Mouse (Mus musculus): ENCODE data around the gene Btbd9. TPM values are rescaled to one million over a fixed set of nuclear protein-coding genes. Genes with fewer than 3 reads are reported as not detected.

Btbd9 gene
- polyA plus RNA-seq, 1 experiment from 2014 or later, result 76.1 TPM

- no peaks in the 10 kb centered on the region for H3K36me3 ChIP-seq
- ATAC-seq (ENCODE audit: low FRiP score, low read depth), result no peak
- 28% methylated on average over 5 of the region's 5 CpGs for WGBS
- H3K9ac ChIP-seq, result no peak overlapping the region
- no peaks in the 10 kb centered on the region for H3K9me3 ChIP-seq
- no peak overlapping the region for H3K27ac ChIP-seq
- no peak overlapping the region for H3K4me3 ChIP-seq
- no peak overlapping the region for H3K4me2 ChIP-seq (replicated peaks)
- H3K27me3 ChIP-seq, result no peaks in the 10 kb centered on the region
- peaks cover 36% of the 10 kb centered on the region for H3K4me1 ChIP-seq
Observed at GRCm38 (mm10) chr17:30359392-30359791, 216.9 kb downstream of the Btbd9 start.

GRCm38 (mm10) chr17:30355431-30355830, 220.9 kb downstream of the Btbd9 start:
- no peak overlapping the region for H3K27ac ChIP-seq
- no peaks in the 10 kb centered on the region for H3K9me3 ChIP-seq
- H3K27me3 ChIP-seq, result no peaks in the 10 kb centered on the region
- no peaks in the 10 kb centered on the region for H3K36me3 ChIP-seq
- peaks cover 25% of the 10 kb centered on the region for H3K4me1 ChIP-seq
- ATAC-seq (ENCODE audit: low FRiP score, low read depth), result no peak
- H3K4me3 ChIP-seq, result no peak overlapping the region
- WGBS, result 89% methylated on average over 1 of the region's 1 CpGs
- H3K9ac ChIP-seq, result no peak overlapping the region
- H3K4me2 ChIP-seq (replicated peaks), result no peak overlapping the region

- Histone ChIP-seq H3K4me1 (peaks cover 18% of the 10 kb centered on the region), H3K4me2 (replicated peaks) (no peak overlapping the region), H3K4me3 (no peak overlapping the region), H3K27ac (no peak overlapping the region), H3K9me3 (no peaks in the 10 kb centered on the region), H3K27me3 (no peaks in the 10 kb centered on the region), H3K36me3 (no peaks in the 10 kb centered on the region), H3K9ac (no peak overlapping the region)
- ATAC-seq (ENCODE audit: low FRiP score, low read depth), result no peak
- WGBS, result 50% methylated on average over 5 of the region's 5 CpGs
Observed at GRCm38 (mm10) chr17:30354381-30354780, 221.9 kb downstream of the Btbd9 start.

- 70% methylated on average over 2 of the region's 2 CpGs for WGBS
- H3K9ac ChIP-seq, result no peak overlapping the region
- ATAC-seq (ENCODE audit: low FRiP score, low read depth), result no peak
- no peak overlapping the region for H3K4me2 ChIP-seq (replicated peaks)
- H3K4me1 ChIP-seq, result peaks cover 24% of the 10 kb centered on the region
- H3K9me3 ChIP-seq, result no peaks in the 10 kb centered on the region
- H3K4me3 ChIP-seq, result no peak overlapping the region
- H3K27ac ChIP-seq, result no peak overlapping the region
- H3K27me3 ChIP-seq, result no peaks in the 10 kb centered on the region; the same call in 1 of the 2 replicates
- H3K36me3 ChIP-seq, result no peaks in the 10 kb centered on the region
Observed at GRCm38 (mm10) chr17:30348031-30348430, 228.3 kb downstream of the Btbd9 start.

- Histone ChIP-seq H3K9ac (0 out of 2 replicates have a peak overlapping the region, but pooled peaks have one; percentile 13), H3K36me3 (no peaks in the 10 kb centered on the region), H3K4me1 (peaks cover 24% of the 10 kb centered on the region), H3K4me2 (replicated peaks) (no peak overlapping the region), H3K27ac (no peak overlapping the region), H3K27me3 (no peaks in the 10 kb centered on the region; the same call in 1 of the 2 replicates), H3K4me3 (no peak overlapping the region), H3K9me3 (no peaks in the 10 kb centered on the region)
- WGBS, result 12% methylated on average over 10 of the region's 10 CpGs
- no peak for ATAC-seq (ENCODE audit: low FRiP score, low read depth)
Observed at GRCm38 (mm10) chr17:30347101-30347613, 229.1 kb downstream of the Btbd9 start.

- Histone ChIP-seq H3K4me1 (peaks cover 24% of the 10 kb centered on the region), H3K36me3 (no peaks in the 10 kb centered on the region), H3K27ac (no peak overlapping the region)
Observed at GRCm38 (mm10) chr17:30345008-30345407, 231.3 kb downstream of the Btbd9 start.

GRCm38 (mm10) chr17:30343701-30344473, 232.4 kb downstream of the Btbd9 start:
- Histone ChIP-seq H3K36me3 (no peaks in the 10 kb centered on the region), H3K27me3 (no peaks in the 10 kb centered on the region; the same call in 1 of the 2 replicates)
- 79% methylated on average over 9 of the region's 9 CpGs for WGBS

More at GRCm38 (mm10) chr17:30345008-30345407, 231.3 kb downstream of the Btbd9 start:
- 78% methylated on average over 3 of the region's 3 CpGs for WGBS
- ATAC-seq (ENCODE audit: low FRiP score, low read depth), result no peak
- no peaks in the 10 kb centered on the region for H3K9me3 ChIP-seq
- no peak overlapping the region for H3K4me3 ChIP-seq
- H3K4me2 ChIP-seq (replicated peaks), result no peak overlapping the region
- no peaks in the 10 kb centered on the region; the same call in 1 of the 2 replicates for H3K27me3 ChIP-seq
- no peak overlapping the region for H3K9ac ChIP-seq

GRCm38 (mm10) chr17:30341556-30341955, 234.7 kb downstream of the Btbd9 start:
- H3K4me1 ChIP-seq, result peaks cover 7% of the 10 kb centered on the region
- no peak overlapping the region for H3K27ac ChIP-seq
- H3K27me3 ChIP-seq, result no peaks in the 10 kb centered on the region; the same call in 1 of the 2 replicates
- H3K9ac ChIP-seq, result no peak overlapping the region
- no peak overlapping the region for H3K4me3 ChIP-seq
- ATAC-seq (ENCODE audit: low FRiP score, low read depth), result no peak
- WGBS, result 71% methylated on average over 6 of the region's 6 CpGs
- no peaks in the 10 kb centered on the region for H3K36me3 ChIP-seq
- no peak overlapping the region for H3K4me2 ChIP-seq (replicated peaks)
- H3K9me3 ChIP-seq, result no peaks in the 10 kb centered on the region

More at GRCm38 (mm10) chr17:30343701-30344473, 232.4 kb downstream of the Btbd9 start:
- H3K27ac ChIP-seq, result no peak overlapping the region
- ATAC-seq (ENCODE audit: low FRiP score, low read depth), result no peak
- H3K4me2 ChIP-seq (replicated peaks), result no peak overlapping the region
- H3K4me1 ChIP-seq, result peaks cover 20% of the 10 kb centered on the region
- H3K9ac ChIP-seq, result no peak overlapping the region
- no peak overlapping the region for H3K4me3 ChIP-seq
- H3K9me3 ChIP-seq, result no peaks in the 10 kb centered on the region

GRCm38 (mm10) chr17:30340495-30341126, 235.7 kb downstream of the Btbd9 start:
- no peaks in the 10 kb centered on the region for H3K36me3 ChIP-seq
- peaks cover 15% of the 10 kb centered on the region for H3K4me1 ChIP-seq
- no peak for ATAC-seq (ENCODE audit: low FRiP score, low read depth)
- no peak overlapping the region for H3K4me3 ChIP-seq
- no peak overlapping the region for H3K9ac ChIP-seq
- no peak overlapping the region for H3K27ac ChIP-seq
- no peak overlapping the region for H3K4me2 ChIP-seq (replicated peaks)
- whole genome bisulfite sequencing, result 79% methylated on average over 13 of the region's 13 CpGs
- H3K9me3 ChIP-seq, result no peaks in the 10 kb centered on the region
- no peaks in the 10 kb centered on the region for H3K27me3 ChIP-seq

GRCm38 (mm10) chr17:30339317-30339716, 237.0 kb downstream of the Btbd9 start:
- H3K4me1 ChIP-seq, result peaks cover 23% of the 10 kb centered on the region
- ATAC-seq (ENCODE audit: low FRiP score, low read depth), result no peak
- H3K36me3 ChIP-seq, result no peaks in the 10 kb centered on the region
- 93% methylated on average over 5 of the region's 5 CpGs for WGBS
- no peak overlapping the region for H3K9ac ChIP-seq
- H3K27me3 ChIP-seq, result no peaks in the 10 kb centered on the region
- no peak overlapping the region for H3K4me3 ChIP-seq
- no peak overlapping the region for H3K27ac ChIP-seq
- H3K4me2 ChIP-seq (replicated peaks), result no peak overlapping the region
- no peaks in the 10 kb centered on the region for H3K9me3 ChIP-seq

- Histone ChIP-seq H3K27ac (no peak overlapping the region), H3K4me3 (no peak overlapping the region), H3K27me3 (no peaks in the 10 kb centered on the region), H3K4me1 (peaks cover 23% of the 10 kb centered on the region), H3K9me3 (no peaks in the 10 kb centered on the region), H3K36me3 (no peaks in the 10 kb centered on the region), H3K9ac (no peak overlapping the region), H3K4me2 (replicated peaks) (no peak overlapping the region)
- WGBS, result 37% methylated on average over 7 of the region's 7 CpGs
- ATAC-seq (ENCODE audit: low FRiP score, low read depth), result no peak
Observed at GRCm38 (mm10) chr17:30336816-30337215, 239.5 kb downstream of the Btbd9 start.

- 46% methylated on average over 5 of the region's 5 CpGs for WGBS
- no peak for ATAC-seq (ENCODE audit: low FRiP score, low read depth)
- Histone ChIP-seq H3K9me3 (no peaks in the 10 kb centered on the region), H3K4me1 (peaks cover 23% of the 10 kb centered on the region), H3K27me3 (no peaks in the 10 kb centered on the region), H3K27ac (no peak overlapping the region), H3K4me3 (no peak overlapping the region), H3K36me3 (no peaks in the 10 kb centered on the region), H3K4me2 (replicated peaks) (no peak overlapping the region), H3K9ac (no peak overlapping the region)
Observed at GRCm38 (mm10) chr17:30336280-30336679, 240.0 kb downstream of the Btbd9 start.

Data from limb, embryonic 13.5 days (tissue).